Mouse (Mus musculus) ES-Bruce4 (cell line): ENCODE results near the gene Itga7. TPM values are rescaled to one million over a fixed set of nuclear protein-coding genes. Genes with fewer than 3 reads are reported as not detected.
A peak's percentile ranks its signal among the peaks of the same experiment; 100 is the strongest.

Source experiments
- H3K27ac ChIP-seq: 2 replicates; pipeline ENCODE4 v1.5.1; 2012; ENCODE audit warnings: low read length, inconsistent platforms; ENCODE audit not compliant: insufficient read depth
- H3K27me3 ChIP-seq: 2 replicates; pipeline ENCODE4 v1.6.1; 2012; ENCODE audit warnings: mild to moderate bottlenecking, low read length, inconsistent platforms; ENCODE audit not compliant: control insufficient read depth, poor library complexity, insufficient read depth, severe bottlenecking
- H3K36me3 ChIP-seq: 2 replicates; pipeline ENCODE4 v1.6.1; 2012; ENCODE audit warnings: inconsistent platforms, mild to moderate bottlenecking, low read length, moderate library complexity; ENCODE audit not compliant: control insufficient read depth, poor library complexity, insufficient read depth, severe bottlenecking
- H3K4me1 ChIP-seq: one replicate; pipeline ENCODE4 v1.8.1; 2011; ENCODE audit warnings: low read length; ENCODE audit not compliant: control insufficient read depth, insufficient read depth
- H3K4me3 ChIP-seq: 2 replicates; pipeline ENCODE4 v1.5.1; 2011; ENCODE audit warnings: low read depth, mild to moderate bottlenecking, low read length
- H3K9ac ChIP-seq: 2 replicates; pipeline ENCODE4 v1.6.1; 2012; ENCODE audit warnings: low read depth, mild to moderate bottlenecking, inconsistent platforms; ENCODE audit not compliant: poor library complexity, severe bottlenecking
- H3K9me3 ChIP-seq: replicated peaks from 2 replicates; pipeline ENCODE4 v1.6.1; 2012; ENCODE audit warnings: mild to moderate bottlenecking, low read length, inconsistent platforms; ENCODE audit not compliant: control insufficient read depth, poor library complexity, insufficient read depth, severe bottlenecking
- CTCF ChIP-seq: IDR thresholded peaks from one replicate; pipeline ENCODE4 v1.8.1; 2011; ENCODE audit warnings: low read depth, low read length
- EP300 ChIP-seq: IDR thresholded peaks from 2 replicates; pipeline ENCODE4 v1.6.1; 2011; ENCODE audit warnings: low read depth, low read length; ENCODE audit not compliant: insufficient read depth
- POLR2A ChIP-seq: IDR thresholded peaks from one replicate; pipeline ENCODE4 v1.8.1; 2011; ENCODE audit warnings: low read length; ENCODE audit not compliant: insufficient read depth
- polyA plus RNA-seq: library from polyadenylated mRNA; stranded (reverse); fragments of >200 nt; gene quantifications from 2 replicates; pipeline ENCODE4 v1.2.4, GENCODE M21; 2011; ENCODE audit warnings: low read depth; ENCODE audit not compliant: missing spikeins, insufficient read depth, insufficient read length

Gene Itga7
- polyA plus RNA-seq, 1 experiment, result 1.6 TPM

- Histone ChIP-seq H3K36me3 (no peaks in the 10 kb centered on the region), H3K9ac (peak within 1 kb of the TSS; percentile 11; the same call in 1 of the 2 replicates)
These were observed 32.9 kb upstream of the Itga7 start, which contains the start of gene Cd63 for GRCm38 (mm10) chr10:128900698-128901097. Gene Cd63 (plus strand): TSS chr10:128900989.

GRCm38 (mm10) chr10:128901409-128901808, 32.2 kb upstream of the Itga7 start:
- Histone ChIP-seq H3K4me1 (peaks cover 2% of the 10 kb centered on the region), H3K27me3 (no peaks in the 10 kb centered on the region; the same call in 1 of the 2 replicates), H3K4me3 (no peak overlapping the region), H3K9ac (no peak overlapping the region), H3K9me3 (no peaks in the 10 kb centered on the region), H3K27ac (peak overlapping the region; percentile 70), H3K36me3 (no peaks in the 10 kb centered on the region)
- TF ChIP-seq EP300, result no peak
- TF ChIP-seq POLR2A, result no peak
- TF ChIP-seq CTCF, result no peak

More at GRCm38 (mm10) chr10:128900698-128901097, 32.9 kb upstream of the Itga7 start, which contains the start of gene Cd63:
- no peaks in the 10 kb centered on the region; the same call in 1 of the 2 replicates for H3K27me3 ChIP-seq
- no peaks in the 10 kb centered on the region for H3K9me3 ChIP-seq
- H3K27ac ChIP-seq, result peak within 1 kb of the TSS; percentile 70
- TF ChIP-seq POLR2A, result no peak
- no peak for TF ChIP-seq CTCF
- 0 out of 2 replicates have a peak, but pooled peaks have one; percentile 27 for TF ChIP-seq EP300
- peaks cover 5% of the 10 kb centered on the region for H3K4me1 ChIP-seq
- peak within 1 kb of the TSS; percentile 15 for H3K4me3 ChIP-seq

- Histone ChIP-seq H3K9me3 (no peaks in the 10 kb centered on the region), H3K27me3 (no peaks in the 10 kb centered on the region), H3K4me3 (no peak overlapping the region), H3K36me3 (no peaks in the 10 kb centered on the region), H3K9ac (no peak overlapping the region), H3K4me1 (peaks cover 2% of the 10 kb centered on the region), H3K27ac (0 out of 2 replicates have a peak overlapping the region, but pooled peaks have one; percentile 1)
- TF ChIP-seq CTCF, result no peak
- TF ChIP-seq EP300, result no peak
- no peak for TF ChIP-seq POLR2A
These were observed 31.1 kb upstream of the Itga7 start for GRCm38 (mm10) chr10:128902409-128902988.

- H3K27me3 ChIP-seq, result no peaks in the 10 kb centered on the region
- H3K27ac ChIP-seq, result no peak overlapping the region
- no peaks in the 10 kb centered on the region for H3K9me3 ChIP-seq
- TF ChIP-seq CTCF (no peak), EP300 (no peak), POLR2A (no peak)
- H3K4me1 ChIP-seq, result peaks cover 2% of the 10 kb centered on the region
- H3K9ac ChIP-seq, result no peak overlapping the region
- no peaks in the 10 kb centered on the region for H3K36me3 ChIP-seq
- no peak overlapping the region for H3K4me3 ChIP-seq
These were observed 28.8 kb upstream of the Itga7 start for GRCm38 (mm10) chr10:128904812-128905211.

GRCm38 (mm10) chr10:128908778-128909448, 24.7 kb upstream of the Itga7 start:
- Histone ChIP-seq H3K27ac (peak overlapping the region; percentile 4; the same call in 1 of the 2 replicates), H3K4me3 (peak overlapping the region; percentile 45), H3K27me3 (no peaks in the 10 kb centered on the region), H3K4me1 (peaks cover 1% of the 10 kb centered on the region), H3K9me3 (no peaks in the 10 kb centered on the region), H3K9ac (peak overlapping the region; percentile 95), H3K36me3 (no peaks in the 10 kb centered on the region; the same call in none of the 2 replicates)
- no peak for TF ChIP-seq POLR2A
- TF ChIP-seq CTCF, result no peak
- no peak for TF ChIP-seq EP300
